Mouse (Mus musculus) CD4-positive helper T cell, adult 2 months (primary cell): ENCODE measurements around the gene Ccnt1.

Experiments
- DNase-seq: peaks from one replicate; pipeline ENCODE4 v3.0.0-alpha.2; 2012; ENCODE audit warnings: low read depth, missing footprints, low spot score

Gene Ccnt1

GRCm38 (mm10) chr15:98510438-98511385, 60.0 kb downstream of the Ccnt1 start:
- DNase-seq = peak; percentile 86

- no peak for DNase-seq
These were observed 61.3 kb downstream of the Ccnt1 start for GRCm38 (mm10) chr15:98509387-98509786.

DNA sequence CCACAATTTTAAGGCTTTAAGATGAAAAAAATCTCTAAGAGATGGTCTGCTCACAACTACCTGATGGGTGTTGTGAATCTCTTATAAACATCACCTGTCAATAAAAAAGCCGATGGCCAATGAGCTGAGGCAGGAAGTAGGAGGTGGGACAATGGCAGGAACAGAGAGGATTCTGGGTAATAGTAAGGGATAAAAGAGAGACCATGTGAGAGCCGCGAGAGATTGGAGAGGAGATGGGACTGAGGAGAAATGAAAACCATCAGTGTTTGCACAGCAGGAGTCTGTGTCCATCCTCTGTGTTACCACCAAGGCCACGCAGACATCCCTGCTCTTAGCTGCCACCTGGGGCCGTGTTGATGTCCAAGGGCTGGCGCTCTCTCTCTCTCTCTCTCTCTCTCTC, 63.4 kb downstream of the Ccnt1 start:
- DNase-seq = no peak

DNA sequence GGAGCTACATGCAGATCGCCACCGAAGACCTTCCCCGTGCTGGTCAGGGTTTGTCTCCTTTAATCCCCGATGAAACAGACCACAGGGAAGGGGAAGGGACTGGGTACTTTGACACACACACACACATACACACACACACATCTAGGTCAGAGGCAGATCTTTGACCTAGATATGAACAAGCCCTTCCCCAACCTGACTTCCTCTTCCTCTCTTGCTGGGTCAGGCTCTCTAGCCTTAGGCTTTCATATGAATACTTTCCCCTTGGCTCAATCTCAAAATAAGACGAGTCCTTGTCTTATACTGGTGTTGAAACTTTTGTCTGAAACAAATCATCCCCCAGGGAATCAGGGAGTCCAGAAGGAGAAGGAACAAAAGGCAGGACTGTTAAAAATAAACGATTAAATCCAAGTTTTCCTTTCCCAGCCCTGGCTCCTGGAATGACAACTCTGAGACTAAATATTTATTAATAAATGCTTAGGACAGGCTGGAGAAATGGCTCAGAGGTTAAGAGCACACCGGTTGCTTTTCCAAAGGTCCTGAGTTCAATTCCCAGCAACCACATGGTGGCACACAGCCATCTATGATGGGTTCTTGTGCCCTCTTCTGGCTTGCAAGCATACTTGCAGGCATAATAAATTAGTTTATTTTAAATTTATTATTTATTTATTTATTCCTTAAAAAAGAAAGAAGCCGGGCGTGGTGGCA, 64.3 kb downstream of the Ccnt1 start:
- DNase-seq = peak; percentile 30

GRCm38 (mm10) chr15:98504514-98504913, 66.2 kb downstream of the Ccnt1 start:
- DNase-seq = peak; percentile 78

- no peak for DNase-seq
These were observed 67.4 kb downstream of the Ccnt1 start for GRCm38 (mm10) chr15:98503317-98503716.

GRCm38 (mm10) chr15:98497631-98498030, 73.1 kb downstream of the Ccnt1 start:
- no peak for DNase-seq

- no peak for DNase-seq
These were observed 78.6 kb downstream of the Ccnt1 start, which contains the start of gene Olfr279 for GRCm38 (mm10) chr15:98492102-98492501. TSS of gene Olfr279 (plus strand) at chr15:98492402.

GRCm38 (mm10) chr15:98491332-98491731, 79.4 kb downstream of the Ccnt1 start:
- no peak for DNase-seq
